Mouse (Mus musculus) testis, postnatal 14 days (tissue): ENCODE measurements around the gene Anapc1.
"Not testable (repeated sequence)": the region's sequence is repeated elsewhere in the genome, so short reads cannot be mapped to it uniquely, and the experiment has no call there.

Experiments used
- DNase-seq: peaks from one replicate; pipeline ENCODE4 v3.0.0; 2021; ENCODE audit warnings: low spot score

The Anapc1 gene

DNA sequence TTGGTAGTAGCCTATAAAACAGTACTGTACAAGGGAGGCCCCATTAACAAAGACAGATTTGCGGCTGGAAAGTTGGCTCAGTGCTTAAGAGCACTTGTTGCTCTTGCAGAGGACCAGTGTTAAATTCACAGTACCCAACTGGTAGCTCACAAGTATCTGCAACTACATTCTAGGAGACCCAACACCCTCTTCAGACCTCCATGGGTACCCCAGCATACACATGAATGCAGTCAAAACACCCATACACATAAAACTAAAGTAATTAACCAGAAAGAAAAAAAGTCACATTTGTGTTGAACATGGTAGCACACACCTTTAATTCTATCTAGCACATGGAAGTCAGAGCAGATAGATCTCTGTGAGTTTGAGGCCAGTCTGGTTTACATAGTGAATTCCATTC is 9.9 kb upstream of the Anapc1 start:
- no peak for DNase-seq

DNA sequence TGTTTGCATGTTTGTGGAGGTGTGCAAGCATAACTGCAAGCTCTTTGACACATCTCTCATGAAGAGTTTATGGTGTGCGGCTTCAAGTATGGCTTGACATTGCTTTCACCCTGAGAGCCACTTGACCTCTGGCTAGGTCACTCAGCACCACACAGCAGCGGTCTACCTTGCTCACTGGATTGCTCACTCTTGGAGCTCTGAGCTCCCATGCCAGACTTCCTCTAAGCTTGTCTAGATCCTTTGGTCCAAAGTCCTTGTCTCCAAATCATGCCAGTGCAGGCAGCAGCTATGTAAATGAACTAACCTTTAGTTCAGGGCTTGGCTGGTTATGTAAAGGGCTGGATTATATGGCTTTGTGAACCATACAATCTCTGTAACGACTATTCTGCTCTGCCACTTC is 9.2 kb upstream of the Anapc1 start:
- no peak for DNase-seq

DNA sequence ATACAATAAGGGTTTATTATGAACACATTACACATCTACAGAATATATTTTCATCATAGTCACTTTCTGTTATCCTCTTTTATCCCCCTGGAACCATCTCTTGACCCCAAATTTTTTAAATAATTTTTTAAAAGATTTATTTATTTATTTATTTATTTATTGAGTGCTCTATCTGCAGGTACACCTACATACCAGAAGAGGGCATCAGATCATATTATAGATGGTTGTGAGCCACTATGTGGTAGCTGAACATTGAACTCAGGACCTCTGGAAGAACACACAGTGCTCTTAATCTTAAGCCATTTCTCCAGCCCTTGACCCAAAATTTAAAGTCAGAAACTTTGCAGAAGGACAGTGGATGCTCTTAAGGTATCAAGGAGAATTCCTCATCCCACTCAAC is 7.4 kb upstream of the Anapc1 start:
- DNase-seq = no peak

DNA sequence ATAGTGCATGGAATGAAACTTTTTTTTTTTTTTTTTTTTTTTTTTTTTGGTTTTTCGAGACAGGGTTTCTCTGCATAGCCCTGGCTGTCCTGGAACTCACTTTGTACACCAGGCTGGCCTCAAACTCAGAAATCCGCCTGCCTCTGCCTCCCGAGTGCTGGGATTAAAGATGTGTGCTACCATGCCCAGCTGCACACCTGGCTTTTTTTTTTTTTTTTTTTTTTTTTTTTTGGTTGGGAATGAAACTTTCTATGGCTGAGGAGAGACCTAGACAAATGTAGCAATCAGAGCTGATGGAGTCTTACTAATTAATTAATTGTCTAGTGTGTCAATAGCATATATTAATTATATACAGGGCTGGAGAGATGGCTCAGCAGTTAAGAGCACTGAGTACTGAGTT is 6.6 kb upstream of the Anapc1 start:
- DNase-seq = not testable (repeated sequence)

DNA sequence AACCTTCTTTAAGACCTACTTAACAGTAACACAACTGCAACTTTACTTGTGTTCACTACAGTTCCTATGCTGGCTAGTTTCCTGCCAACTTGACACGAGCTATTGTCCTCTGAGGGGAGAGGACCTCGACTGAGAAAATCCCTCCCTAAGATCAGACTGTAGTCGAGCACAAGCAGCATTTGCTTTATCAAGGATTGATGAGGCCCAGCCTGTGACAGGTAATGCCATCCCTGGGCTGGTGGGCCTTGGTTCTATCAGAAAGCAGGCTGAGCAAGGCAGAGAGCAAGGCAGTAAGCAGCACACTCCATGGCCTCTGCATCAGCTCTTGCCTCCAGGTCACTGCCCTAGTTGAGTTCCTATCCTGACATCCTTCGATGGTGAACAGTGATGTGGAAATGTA is 6.0 kb upstream of the Anapc1 start:
- no peak for DNase-seq

DNA sequence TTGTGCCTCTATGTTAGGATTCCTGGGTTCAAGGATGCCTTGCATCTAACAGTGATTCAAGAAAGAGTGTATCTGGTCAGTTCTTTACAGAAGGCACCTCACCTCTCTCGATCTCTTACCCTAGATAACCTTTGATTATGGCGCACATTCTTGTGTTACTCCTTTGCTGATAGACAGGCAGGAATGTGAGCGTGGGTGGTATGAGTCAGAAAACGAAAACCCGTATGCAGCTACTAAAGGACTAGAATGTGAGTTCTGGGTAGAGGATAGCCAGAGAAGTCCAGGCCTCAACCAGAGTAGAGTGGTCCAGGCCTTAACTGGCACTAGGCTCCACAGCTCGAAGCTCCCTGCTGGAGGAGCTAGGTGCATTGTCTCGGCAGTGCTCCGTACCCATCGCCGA is 5.6 kb upstream of the Anapc1 start:
- no peak for DNase-seq

DNA sequence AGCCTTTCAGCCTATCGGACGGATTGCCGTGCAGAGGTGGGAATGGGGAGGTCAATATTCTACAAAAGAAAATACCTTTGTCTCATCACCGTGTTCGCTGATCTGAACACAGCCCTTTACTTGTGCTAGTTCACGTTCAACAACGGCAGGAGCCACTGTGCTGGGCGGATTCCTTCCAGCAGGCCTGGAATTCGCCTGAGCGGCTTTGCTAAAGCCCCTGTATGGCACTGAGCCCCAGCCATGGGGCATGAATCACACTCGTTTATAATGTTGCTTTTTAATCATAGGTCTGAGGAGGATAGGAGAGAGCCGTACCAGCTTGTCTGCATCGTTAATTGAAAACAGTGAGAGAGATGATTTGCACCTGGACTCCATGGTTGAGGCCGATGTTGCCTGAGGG is 5.1 kb upstream of the Anapc1 start:
- no peak for DNase-seq

DNA sequence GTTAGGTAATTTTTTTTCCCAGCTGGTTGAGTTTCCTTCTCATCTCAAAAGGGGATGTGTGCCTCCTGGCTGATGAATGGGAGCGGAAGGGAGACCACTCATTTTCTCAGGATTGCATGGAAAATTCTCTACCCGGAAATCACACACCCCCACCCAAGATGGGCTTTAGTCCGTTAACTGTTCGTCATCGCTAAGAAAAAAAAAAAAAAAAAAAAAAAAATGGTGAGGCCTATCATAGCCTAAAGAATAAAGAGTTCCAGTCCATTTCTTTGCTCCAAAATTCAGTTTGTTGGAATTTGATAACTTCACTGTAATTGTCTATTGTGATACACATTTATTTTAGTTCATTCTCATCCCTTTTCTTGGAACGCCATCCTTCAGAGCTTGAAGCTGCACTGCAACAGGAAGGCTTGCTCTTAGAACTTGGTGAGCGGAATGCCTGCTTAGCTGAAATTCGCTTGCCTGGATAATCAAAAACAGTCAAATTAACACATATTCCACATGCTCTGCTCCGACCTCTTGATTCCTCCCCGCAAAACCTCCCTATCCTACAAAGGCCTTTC is 448 bp upstream of the Anapc1 start:
- DNase-seq = no peak

DNA sequence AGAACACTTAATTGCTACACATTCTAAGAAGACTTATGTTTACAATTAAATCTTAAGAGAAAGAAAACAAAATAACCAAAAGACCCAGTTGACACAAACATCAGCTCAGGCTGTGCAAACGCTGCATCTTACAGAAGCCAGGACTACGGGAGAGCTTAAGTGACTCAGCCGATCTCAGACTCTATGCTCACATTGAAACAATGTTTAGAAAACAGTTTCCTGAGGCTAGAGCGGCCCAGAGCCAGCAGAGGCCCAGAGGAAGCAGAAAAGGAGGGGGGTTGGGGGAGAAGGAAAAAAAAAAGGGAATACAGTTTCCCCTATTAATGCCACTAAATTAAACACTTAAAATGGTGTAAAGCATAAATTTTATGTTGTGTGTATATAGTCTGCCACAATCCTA is 6.5 kb downstream of the Anapc1 start:
- DNase-seq = peak; percentile 80

DNA sequence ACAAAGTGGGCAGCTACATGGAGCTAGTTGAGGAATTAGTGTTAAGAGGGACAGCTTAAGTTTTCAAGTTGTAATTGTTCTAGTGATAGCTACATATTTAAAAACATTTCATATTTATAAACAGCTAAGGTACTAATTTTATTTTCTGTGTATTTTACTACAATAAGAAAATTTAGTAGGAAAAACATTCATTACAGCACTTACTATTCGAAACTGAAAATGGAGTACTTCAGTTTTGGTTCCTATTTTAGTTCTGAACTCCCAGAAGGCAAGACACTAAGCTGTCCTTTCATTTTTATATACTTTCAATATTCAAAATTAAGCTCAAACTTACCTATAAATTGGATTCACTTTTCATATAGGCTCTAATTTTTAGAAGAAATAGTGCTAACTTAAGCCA is 66.6 kb downstream of the Anapc1 start:
- DNase-seq = no peak

DNA sequence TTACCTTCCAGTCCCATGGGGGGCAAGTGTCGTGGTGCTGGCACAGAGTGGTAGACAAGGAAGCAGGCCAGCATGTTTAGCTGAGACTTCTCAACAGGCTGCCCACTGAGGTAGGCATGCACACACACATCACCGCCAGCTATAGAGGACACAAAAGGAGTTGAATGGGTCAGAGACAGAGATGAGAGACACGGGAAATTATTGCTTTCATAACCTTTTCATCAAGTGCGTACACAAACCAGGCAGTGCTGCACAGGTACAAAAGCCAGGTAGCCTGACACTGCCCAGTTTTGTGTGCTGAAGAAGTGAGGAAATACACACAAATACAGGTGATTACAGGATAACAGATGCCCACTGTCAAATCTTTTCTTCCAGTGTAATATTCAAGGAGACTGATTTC is 71.8 kb downstream of the Anapc1 start:
- no peak for DNase-seq

DNA sequence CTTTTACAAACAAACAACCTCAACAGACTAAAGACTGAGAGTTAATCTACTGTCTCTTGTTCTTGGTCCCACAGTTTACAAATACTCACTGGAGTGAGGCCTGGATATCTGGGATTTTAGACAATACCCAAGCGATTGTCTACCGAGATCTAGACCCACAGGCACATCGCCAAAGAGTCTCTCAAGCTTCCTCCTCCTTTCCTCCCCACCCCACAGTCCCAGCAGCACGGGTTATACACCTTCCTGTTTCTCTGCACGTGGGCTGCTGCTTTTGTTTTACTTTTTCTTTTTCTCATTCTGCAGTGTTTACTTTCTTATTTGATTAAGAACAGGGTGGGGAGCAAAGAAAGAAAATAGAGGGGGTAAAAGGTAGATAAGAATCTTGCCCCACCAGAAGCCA is 73.8 kb downstream of the Anapc1 start:
- DNase-seq = no peak

DNA sequence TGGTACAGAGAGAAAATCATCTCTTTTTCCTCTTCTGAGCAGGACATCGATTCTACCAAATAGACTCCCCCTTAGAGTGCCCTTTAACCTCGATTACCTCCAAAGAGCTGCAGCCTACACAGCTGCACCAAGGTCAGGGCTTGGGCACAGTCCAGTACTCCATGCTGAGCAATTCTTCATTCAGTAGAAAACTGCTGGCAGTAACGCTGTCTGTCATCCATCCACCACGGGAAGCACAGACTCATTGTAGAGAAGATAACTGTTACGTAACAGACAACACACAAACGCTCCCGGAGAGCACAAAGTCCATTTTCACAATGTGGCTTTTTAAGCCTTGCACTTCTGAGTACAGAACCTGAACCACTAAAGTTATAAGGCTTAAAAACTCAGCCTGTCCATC is 74.9 kb downstream of the Anapc1 start:
- no peak for DNase-seq

DNA sequence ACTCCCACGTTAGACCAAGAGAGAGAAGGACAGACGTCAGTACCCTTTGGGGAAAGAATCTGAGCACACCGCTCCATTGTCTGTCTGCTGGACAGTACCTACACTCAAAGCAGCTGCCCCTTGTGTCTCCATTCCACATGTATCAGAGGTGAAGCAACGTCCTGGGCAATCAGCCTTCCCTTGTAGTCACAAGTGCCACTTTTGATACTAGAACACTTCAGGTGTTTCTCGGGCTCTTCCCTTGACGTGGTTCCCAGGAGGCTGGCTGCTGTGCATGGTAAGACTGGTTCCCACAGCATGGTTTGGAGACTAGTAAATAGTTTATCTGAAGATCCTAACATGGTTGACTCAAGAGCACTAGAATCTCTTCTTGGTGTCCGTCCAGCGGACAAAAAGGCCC is 76.0 kb downstream of the Anapc1 start:
- no peak for DNase-seq

DNA sequence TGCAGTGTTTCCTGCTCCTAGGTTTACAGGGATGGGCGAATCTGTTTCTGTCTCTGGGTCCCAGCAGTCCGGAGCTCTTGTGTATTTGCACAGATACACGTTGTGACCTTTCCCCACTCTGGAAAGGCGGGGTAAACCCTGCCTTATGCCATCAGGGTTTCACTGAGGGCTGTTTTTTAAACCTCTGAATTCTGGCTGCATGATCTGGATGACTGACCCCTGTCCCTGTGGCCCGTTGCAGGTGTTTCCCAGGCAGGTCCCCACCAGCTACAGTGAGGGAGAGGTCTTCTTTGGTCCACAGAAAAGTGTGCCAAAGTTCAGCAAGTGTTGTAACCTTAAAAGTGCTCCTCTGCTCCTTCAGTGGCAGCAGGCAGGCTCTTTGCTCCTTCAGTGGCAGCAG is 77.9 kb downstream of the Anapc1 start:
- DNase-seq = no peak

DNA sequence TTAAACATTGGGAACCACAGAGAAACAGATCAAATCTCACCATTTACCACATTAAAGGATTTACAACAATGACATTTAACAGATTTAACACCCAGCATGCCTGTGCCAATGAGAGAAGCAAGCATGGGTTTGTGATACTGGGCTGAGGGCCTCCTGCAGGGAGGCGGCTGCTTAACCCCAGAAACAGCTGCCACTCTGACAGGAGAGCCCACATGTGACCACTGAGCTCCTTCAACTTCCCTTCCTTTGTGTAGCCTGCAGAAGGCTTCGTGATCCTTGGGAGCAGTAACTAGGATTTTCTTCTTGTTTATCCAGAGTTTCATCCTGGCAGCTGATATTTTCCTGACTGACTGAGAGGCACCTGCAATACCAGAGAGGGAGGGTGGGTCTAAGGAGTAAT is 85.7 kb downstream of the Anapc1 start:
- no peak for DNase-seq

DNA sequence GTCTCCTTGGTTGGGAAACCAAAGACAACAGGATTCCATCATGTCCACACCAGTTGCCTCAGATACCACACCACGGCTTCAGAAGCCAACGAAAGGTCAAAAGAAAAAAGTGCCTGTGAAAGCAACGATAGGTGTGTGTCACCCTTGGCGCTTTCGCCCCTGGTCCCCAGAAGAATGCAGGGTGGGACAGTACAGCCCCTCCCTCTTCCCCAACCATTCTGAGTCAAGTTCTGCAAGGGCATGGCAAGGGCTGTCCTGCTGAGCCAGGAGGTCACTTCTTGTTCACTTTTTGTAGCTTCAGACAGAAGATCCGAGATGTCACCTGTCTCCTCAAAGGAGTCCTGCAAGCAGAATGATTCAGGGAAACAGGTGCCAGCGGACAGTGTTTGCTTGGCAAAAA is 94.9 kb downstream of the Anapc1 start:
- no peak for DNase-seq

DNA sequence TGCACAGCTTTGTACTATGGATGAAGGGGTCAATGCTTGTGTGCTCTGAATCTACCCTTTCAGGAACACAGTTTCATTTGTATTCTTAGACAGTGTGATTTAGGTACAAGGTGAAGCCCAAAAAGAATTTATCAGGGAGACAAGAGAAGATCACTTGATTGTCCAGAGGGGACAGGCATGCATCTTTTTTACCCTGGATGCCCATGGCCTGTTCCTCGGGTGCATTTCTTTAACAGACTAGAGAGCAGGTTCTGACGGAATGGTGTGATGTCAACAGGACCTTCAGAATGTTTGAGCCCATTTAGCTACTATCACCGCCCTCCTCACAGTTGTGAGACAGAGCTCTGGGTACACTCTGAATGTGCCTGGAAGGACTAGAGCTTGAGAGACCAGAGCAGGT is 96.3 kb downstream of the Anapc1 start, which contains the start of gene Spdye4c:
Gene Spdye4c, plus strand, starts transcription at position 301 of the 400 bp plus-strand sequence.
- DNase-seq = no peak

DNA sequence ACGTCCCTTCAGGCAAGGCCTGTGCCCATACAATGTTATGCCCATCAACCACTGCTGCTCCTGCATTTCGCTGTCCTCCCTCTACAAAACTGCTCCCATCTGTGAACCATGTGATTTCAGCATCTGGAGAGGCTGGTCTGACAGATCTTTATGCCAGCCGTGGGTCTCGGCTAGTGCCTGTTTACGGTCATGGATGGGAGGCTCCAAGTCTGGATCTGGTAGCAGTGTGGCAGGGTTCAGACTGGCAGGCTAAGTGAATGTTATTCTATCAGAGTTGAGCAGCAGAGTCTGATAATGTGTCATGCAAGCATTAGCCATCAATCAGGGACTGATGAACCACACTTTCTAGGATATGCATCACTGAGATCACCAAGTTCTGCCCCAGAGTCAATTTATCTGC is 104.3 kb downstream of the Anapc1 start:
- no peak for DNase-seq

DNA sequence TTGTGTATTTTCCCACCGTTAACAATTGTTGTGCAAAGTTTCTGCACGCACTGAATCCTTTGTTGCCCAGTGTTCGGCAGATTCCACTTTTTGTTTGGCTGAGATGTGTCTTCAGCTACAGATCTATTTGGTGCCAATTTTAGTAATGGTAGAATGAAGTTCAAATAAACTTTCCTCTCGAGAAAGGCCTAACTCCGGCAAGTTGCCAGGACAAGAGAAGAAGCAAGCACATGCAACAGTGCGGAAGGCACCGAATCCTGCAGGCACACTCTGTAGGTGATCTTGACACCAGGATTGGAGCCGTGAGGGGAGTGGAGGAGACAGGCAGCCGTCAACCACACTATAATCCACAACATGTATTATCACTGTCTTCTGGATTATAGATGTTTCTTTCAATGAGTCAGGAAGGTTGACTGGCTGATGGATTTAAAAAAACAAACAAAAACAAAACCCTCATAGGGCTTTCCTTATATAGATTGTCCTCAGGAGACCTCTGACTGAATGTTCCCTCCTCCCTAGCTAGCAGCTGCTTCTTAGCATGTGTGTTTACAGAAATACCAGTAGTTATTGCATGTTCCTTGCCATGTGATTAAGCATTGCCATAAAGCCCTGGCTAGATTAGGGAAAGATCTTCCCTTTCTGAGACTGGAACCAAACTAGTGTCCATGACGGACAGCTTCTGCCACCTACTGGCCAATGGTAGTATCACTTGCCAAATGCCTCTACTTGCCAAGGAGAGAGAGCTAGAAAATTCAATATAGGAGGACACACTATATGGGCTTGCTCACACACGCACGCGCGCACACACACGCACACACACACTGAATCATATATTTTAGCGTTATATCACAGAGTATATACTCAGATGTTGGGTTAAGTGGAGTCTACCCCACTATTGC is 114.2 kb downstream of the Anapc1 start:
- DNase-seq = peak; percentile 40

DNA sequence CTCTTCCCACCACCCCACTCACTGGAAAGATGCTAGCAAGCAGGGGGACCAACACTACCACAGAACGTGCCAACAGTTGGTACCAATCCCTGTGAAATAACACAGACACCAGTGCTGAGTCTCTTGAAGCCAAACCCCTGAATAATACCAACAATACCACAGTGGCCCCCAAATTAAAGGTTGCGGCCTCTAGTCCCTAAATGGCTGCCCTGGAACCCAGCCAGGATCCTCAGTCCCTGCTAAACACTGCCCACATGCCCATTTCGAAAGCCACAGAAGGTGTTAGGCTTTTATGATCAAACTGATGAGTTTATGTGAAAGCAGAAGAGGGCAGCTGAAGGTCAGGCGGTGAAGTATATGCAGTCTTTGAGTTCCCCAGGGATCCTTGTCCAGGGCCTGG is 116.2 kb downstream of the Anapc1 start:
- DNase-seq = no peak

DNA sequence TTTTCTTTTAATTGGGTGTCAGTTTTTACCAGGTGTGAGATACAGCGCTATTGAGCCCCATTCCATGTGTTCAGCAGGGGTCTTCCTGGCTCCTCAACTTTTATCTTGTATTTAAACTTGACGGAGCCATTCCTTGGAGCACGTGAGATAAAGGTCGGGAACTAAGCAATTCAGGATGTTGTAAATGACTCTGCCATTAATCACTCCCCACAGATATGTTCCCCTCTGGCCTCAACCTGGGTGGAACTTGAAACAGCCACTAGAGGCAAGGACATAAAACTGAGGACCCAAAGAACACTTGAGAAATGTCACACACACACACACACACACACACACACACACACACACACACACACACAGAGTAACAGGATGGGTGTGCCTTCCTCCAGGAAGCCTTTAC is 118.7 kb downstream of the Anapc1 start:
- no peak for DNase-seq

DNA sequence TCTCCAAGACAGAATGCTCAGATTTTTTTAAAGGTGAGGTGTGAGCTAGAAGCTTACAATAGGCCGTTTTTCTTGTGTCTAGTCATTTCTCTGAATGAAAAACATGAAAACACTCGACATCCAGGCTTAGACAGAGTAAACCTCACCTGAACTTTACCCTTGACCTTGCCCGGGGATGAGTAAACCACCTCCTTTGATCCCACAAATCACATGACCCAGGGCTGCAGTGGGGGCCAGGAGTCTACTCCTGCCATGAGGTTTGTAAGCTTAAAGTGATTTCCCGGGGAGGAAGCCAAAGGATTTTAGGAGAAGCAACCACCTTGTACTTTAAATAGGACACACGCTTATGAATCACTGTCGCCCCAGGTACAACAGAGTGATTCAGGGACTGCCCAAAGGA is 119.2 kb downstream of the Anapc1 start:
- DNase-seq = no peak
